Mouse (Mus musculus): ENCODE measurements at regions not wholly inside any gene's neighbourhood (a gene's known extent, or its start where the extent isn't known, plus 50 kb on each side); places are given as distances from the start of the nearest gene placed in this dataset.

GRCm38 (mm10) chr2:149542837-149543236, 138.0 kb downstream of the Cst10 start:
- TF ChIP-seq CTCF (IDR thresholded peaks at IDR 0.05; ENCODE audit: low read depth, low read length) (no peak), POLR2A (IDR thresholded peaks at IDR 0.05; ENCODE audit: extremely low read depth, insufficient read depth, low read length) (no peak)

All from liver, adult 2 months (tissue).